Comparison of ENCODE assay signal across 11 mouse cellular contexts in genomic region chr8:71394481-71394880, GRCm38 (mm10). TPM values are rescaled to one million over a fixed set of nuclear protein-coding genes. Genes with fewer than 3 reads are reported as not detected.
A peak's percentile ranks its signal among the peaks of the same experiment; 100 is the strongest.
DNase-seq lines count a peak whose midpoint lies in the region; ATAC-seq and TF ChIP-seq lines count a peak whose summit lies in the region.
"Had no signal": no experiment of that assay in that cellular context is flagged by ENCODE, and none has a peak within 500 bp of the region (broad histone marks: within the 10 kb centered on the region; RNA-seq: fewer than 3 reads in every experiment).

No protein-coding gene starts in this region.

- H3K79me2 ChIP-seq in heart, adult 2 months (replicated peaks; ENCODE audit: control insufficient read depth, insufficient read depth, low read length), result no peaks in the 10 kb centered on the region; the same call in 1 of the 2 replicates

- intact Hi-C loops in heart, adult 2 months (cut with DNase I), result loop anchor here (1.0 kb wide), 1 partner anchor 11 kb away; no protein-coding TSS in a partner anchor
- intact Hi-C loops in heart, postnatal 14 days (cut with DNase I), result no loop called here

- H3K36me3 ChIP-seq in heart, adult 2 months (ENCODE audit: control insufficient read depth, insufficient read depth, low read length), result no peaks in the 10 kb centered on the region
- peaks cover 9% of the 10 kb centered on the region for H3K36me3 ChIP-seq in lung, embryonic 16.5 days (ENCODE audit: control insufficient read depth, insufficient read depth, low read length)
- H3K36me3 ChIP-seq in hindbrain, embryonic 16.5 days (ENCODE audit: control insufficient read depth, insufficient read depth, low read length), result peaks cover 7% of the 10 kb centered on the region; the same call in 1 of the 2 replicates
- H3K36me3 ChIP-seq in neural tube, embryonic 15.5 days, result peaks cover 8% of the 10 kb centered on the region

- H3K9ac ChIP-seq in heart, adult 2 months (ENCODE audit: low read depth, low read length), result peak overlapping the region; percentile 81
- peak overlapping the region; percentile 52 for H3K9ac ChIP-seq in lung, embryonic 16.5 days (ENCODE audit: low read length)
- no peak overlapping the region for H3K9ac ChIP-seq in hindbrain, embryonic 16.5 days (ENCODE audit: low read depth, low read length)
- no peak overlapping the region for H3K9ac ChIP-seq in neural tube, embryonic 15.5 days (replicated peaks)

- ATAC-seq in lung, embryonic 16.5 days (ENCODE audit: low read depth), result no peak
- no peak for ATAC-seq in hindbrain, embryonic 16.5 days
- no peak for ATAC-seq in neural tube, embryonic 15.5 days (ENCODE audit: low FRiP score)

- peak; percentile 8 to 33 for DNase-seq in heart, adult 2 months
- DNase-seq in heart, postnatal 14 days, result no peak
- no peak for DNase-seq in lung, postnatal 14 days
- no peak for DNase-seq in yolk sac, embryonic 10.5 days (ENCODE audit: low spot score)
- DNase-seq in frontal cortex, adult 2 months (ENCODE audit: extremely low spot score in 1 of 2, low spot score in 1 of 2), result no peak
- DNase-seq: thymus, postnatal 14 days had no signal

- H3K4me3 ChIP-seq in heart, adult 2 months, result peak overlapping the region; percentile 53
- H3K4me3 ChIP-seq in lung, embryonic 16.5 days (ENCODE audit: low read length), result peak overlapping the region; percentile 37
- no peak overlapping the region for H3K4me3 ChIP-seq in hindbrain, embryonic 16.5 days (ENCODE audit: low read length)
- H3K4me3 ChIP-seq in neural tube, embryonic 15.5 days (replicated peaks), result no peak overlapping the region

- peak overlapping the region; percentile 47 for H3K4me2 ChIP-seq in lung, embryonic 16.5 days (ENCODE audit: low read depth, low read length)
- peak overlapping the region; percentile 14; the same call in 1 of the 2 replicates for H3K4me2 ChIP-seq in hindbrain, embryonic 16.5 days (ENCODE audit: low read length)
- H3K4me2 ChIP-seq in neural tube, embryonic 15.5 days, result peak overlapping the region; percentile 23; the same call in 1 of the 2 replicates
- H3K4me2 ChIP-seq: midbrain, embryonic 11.5 days had no signal

- peak overlapping the region; percentile 97 for H3K27ac ChIP-seq in heart, adult 2 months
- H3K27ac ChIP-seq in lung, embryonic 16.5 days (ENCODE audit: low read length), result no peak overlapping the region
- H3K27ac ChIP-seq in hindbrain, embryonic 16.5 days (ENCODE audit: low read depth, low read length), result no peak overlapping the region
- H3K27ac ChIP-seq in neural tube, embryonic 15.5 days (replicated peaks), result no peak overlapping the region

- TF ChIP-seq POLR2A in heart, adult 2 months (IDR thresholded peaks at IDR 0.05; ENCODE audit: insufficient read depth, low read depth, low read length), result no peak

- WGBS in heart, adult 2 months, result 46% methylated on average over 7 of the region's 7 CpGs
- 75% methylated on average over 7 of the region's 7 CpGs for WGBS in lung, embryonic 16.5 days
- WGBS in hindbrain, embryonic 16.5 days, result 85% methylated on average over 7 of the region's 7 CpGs
- 88% methylated on average over 7 of the region's 7 CpGs for WGBS in neural tube, embryonic 15.5 days

- no peaks in the 10 kb centered on the region for H3K9me3 ChIP-seq in lung, embryonic 16.5 days (ENCODE audit: control insufficient read depth, low read length)
- H3K9me3 ChIP-seq in hindbrain, embryonic 16.5 days (ENCODE audit: control insufficient read depth, low read length), result no peaks in the 10 kb centered on the region
- H3K9me3 ChIP-seq in neural tube, embryonic 15.5 days (replicated peaks), result no peaks in the 10 kb centered on the region

- H3K4me1 ChIP-seq in heart, adult 2 months (ENCODE audit: control insufficient read depth, insufficient read depth, low read length), result peaks cover 3% of the 10 kb centered on the region
- H3K4me1 ChIP-seq in lung, embryonic 16.5 days (replicated peaks; ENCODE audit: control insufficient read depth, insufficient read depth, low read length), result peaks cover 16% of the 10 kb centered on the region
- H3K4me1 ChIP-seq in hindbrain, embryonic 16.5 days (ENCODE audit: control insufficient read depth, insufficient read depth, low read depth, low read length), result peaks cover 12% of the 10 kb centered on the region
- peaks cover 14% of the 10 kb centered on the region for H3K4me1 ChIP-seq in neural tube, embryonic 15.5 days

- no peak for TF ChIP-seq CTCF in heart, adult 2 months (IDR thresholded peaks at IDR 0.05)

- H3K27me3 ChIP-seq in heart, adult 2 months (ENCODE audit: control insufficient read depth, insufficient read depth, low read length), result no peaks in the 10 kb centered on the region
- no peaks in the 10 kb centered on the region for H3K27me3 ChIP-seq in lung, embryonic 16.5 days (ENCODE audit: control insufficient read depth, insufficient read depth, low read depth, low read length)
- no peaks in the 10 kb centered on the region for H3K27me3 ChIP-seq in hindbrain, embryonic 16.5 days (replicated peaks; ENCODE audit: control insufficient read depth, insufficient read depth, low read length)
- H3K27me3 ChIP-seq in neural tube, embryonic 15.5 days (replicated peaks), result no peaks in the 10 kb centered on the region

- TF ChIP-seq EP300 in heart, adult 2 months (IDR thresholded peaks at IDR 0.05; ENCODE audit: insufficient read depth, low read depth, low read length), result no peak

RNA-seq across cellular contexts. Expression of gene Ushbp1, which starts 1.1 kb away (rescaled TPM):
- total RNA-seq in heart, adult 2 months (2021), result 10 to 100 TPM; 22.9 to 23.9 TPM
- polyA plus RNA-seq in heart, adult 2 months (2012; rRNA removed), result 71.7 and 72.2 TPM in 2 replicates
- total RNA-seq in heart, postnatal 14 days (2021), result 10 to 100 TPM; 40.5 to 45.1 TPM
- polyA plus RNA-seq in lung, embryonic 16.5 days (2015; fragmentation: Nextera tagmentation; extraction: Ambion mirVana), result 37.3 and 40.7 TPM in 2 replicates
- 7.3 and 9.5 TPM in 2 replicates for polyA plus RNA-seq in hindbrain, embryonic 16.5 days (2015; fragmentation: Nextera tagmentation; extraction: Ambion mirVana)
- 7.0 and 9.8 TPM in 2 replicates for polyA plus RNA-seq in neural tube, embryonic 15.5 days (2015; fragmentation: Nextera tagmentation; extraction: Ambion mirVana)
- polyA plus RNA-seq in frontal cortex, adult 2 months (2012; rRNA removed), result 8.9 and 11.8 TPM in 2 replicates
- total RNA-seq: common myeloid progenitor, adult 5-6 weeks had no signal

RNA-seq across cellular contexts. Expression of gene Babam1, which starts 2.2 kb away (rescaled TPM):
- 10 to 100 TPM; 62.8 to 70.2 TPM for total RNA-seq in heart, adult 2 months (2021)
- 88.7 and 91.3 TPM in 2 replicates for polyA plus RNA-seq in heart, adult 2 months (2012; rRNA removed)
- 10 to 100 TPM; 57.0 to 62.9 TPM for total RNA-seq in heart, postnatal 14 days (2021)
- polyA plus RNA-seq in lung, embryonic 16.5 days (2015; fragmentation: Nextera tagmentation; extraction: Ambion mirVana), result 96.9 and 108 TPM in 2 replicates
- polyA plus RNA-seq in hindbrain, embryonic 16.5 days (2015; fragmentation: Nextera tagmentation; extraction: Ambion mirVana), result 97.3 and 101 TPM in 2 replicates
- polyA plus RNA-seq in neural tube, embryonic 15.5 days (2015; fragmentation: Nextera tagmentation; extraction: Ambion mirVana), result 96.0 and 96.1 TPM in 2 replicates
- 131 and 140 TPM in 2 replicates for polyA plus RNA-seq in frontal cortex, adult 2 months (2012; rRNA removed)

RNA-seq across cellular contexts. Expression of gene Ankle1, which starts 11.3 kb away (rescaled TPM):
- total RNA-seq in heart, adult 2 months (2021), result not detected
- polyA plus RNA-seq in heart, adult 2 months (2012; rRNA removed), result 0.15 and 0.31 TPM in 2 replicates
- 1 to 10 TPM in 1 of 2 experiments, under 1 TPM in 1; 0.96 to 2.0 TPM for total RNA-seq in heart, postnatal 14 days (2021)
- 44.9 and 49.4 TPM in 2 replicates for polyA plus RNA-seq in lung, embryonic 16.5 days (2015; fragmentation: Nextera tagmentation; extraction: Ambion mirVana)
- 8.8 and 9.8 TPM in 2 replicates for polyA plus RNA-seq in hindbrain, embryonic 16.5 days (2015; fragmentation: Nextera tagmentation; extraction: Ambion mirVana)
- polyA plus RNA-seq in neural tube, embryonic 15.5 days (2015; fragmentation: Nextera tagmentation; extraction: Ambion mirVana), result 7.0 and 16.4 TPM in 2 replicates
- polyA plus RNA-seq in frontal cortex, adult 2 months (2012; rRNA removed), result 0.56 and 1.2 TPM in 2 replicates

RNA-seq across cellular contexts. Expression of gene Nr2f6, which starts 12.7 kb away (rescaled TPM):
- total RNA-seq in heart, adult 2 months (2021), result 10 to 100 TPM; 47.6 to 56.7 TPM
- 53.9 and 63.2 TPM in 2 replicates for polyA plus RNA-seq in heart, adult 2 months (2012; rRNA removed)
- 10 to 100 TPM; 48.5 to 52.3 TPM for total RNA-seq in heart, postnatal 14 days (2021)
- polyA plus RNA-seq in lung, embryonic 16.5 days (2015; fragmentation: Nextera tagmentation; extraction: Ambion mirVana), result 36.2 and 39.9 TPM in 2 replicates
- polyA plus RNA-seq in hindbrain, embryonic 16.5 days (2015; fragmentation: Nextera tagmentation; extraction: Ambion mirVana), result 20.7 and 23.6 TPM in 2 replicates
- polyA plus RNA-seq in neural tube, embryonic 15.5 days (2015; fragmentation: Nextera tagmentation; extraction: Ambion mirVana), result 28.6 and 34.9 TPM in 2 replicates
- polyA plus RNA-seq in frontal cortex, adult 2 months (2012; rRNA removed), result 42.5 and 42.8 TPM in 2 replicates

RNA-seq across cellular contexts. Expression of gene Ocel1, which starts 23.4 kb away (rescaled TPM):
- 10 to 100 TPM; 12.4 to 15.2 TPM for total RNA-seq in heart, adult 2 months (2021)
- polyA plus RNA-seq in heart, adult 2 months (2012; rRNA removed), result 8.0 and 9.1 TPM in 2 replicates
- 10 to 100 TPM; 10.4 to 10.7 TPM for total RNA-seq in heart, postnatal 14 days (2021)
- 5.9 and 6.3 TPM in 2 replicates for polyA plus RNA-seq in lung, embryonic 16.5 days (2015; fragmentation: Nextera tagmentation; extraction: Ambion mirVana)
- polyA plus RNA-seq in hindbrain, embryonic 16.5 days (2015; fragmentation: Nextera tagmentation; extraction: Ambion mirVana), result 5.5 and 6.3 TPM in 2 replicates
- polyA plus RNA-seq in neural tube, embryonic 15.5 days (2015; fragmentation: Nextera tagmentation; extraction: Ambion mirVana), result 5.6 and 9.2 TPM in 2 replicates
- polyA plus RNA-seq in frontal cortex, adult 2 months (2012; rRNA removed), result 11.4 and 12.9 TPM in 2 replicates

Comparison
In these comparisons a context has a peak if more than half of its experiments do, and no peak if none do; other contexts are left out.
1. DNase-seq: peak in heart, adult 2 months (2 of 2); none in heart, postnatal 14 days (0 of 2), lung, postnatal 14 days (single experiment), yolk sac, embryonic 10.5 days (single experiment) and frontal cortex, adult 2 months (0 of 2).
2. H3K4me3 ChIP-seq: peak in heart, adult 2 months (single experiment) and lung, embryonic 16.5 days (single experiment); none in hindbrain, embryonic 16.5 days (single experiment) and neural tube, embryonic 15.5 days (single experiment).
3. H3K9ac ChIP-seq: peak in heart, adult 2 months (single experiment) and lung, embryonic 16.5 days (single experiment); none in hindbrain, embryonic 16.5 days (single experiment) and neural tube, embryonic 15.5 days (single experiment).
4. Peak in every context shown above with its lines, with median percentiles within 50 percentile points of each other: H3K4me2 ChIP-seq.